Mouse (Mus musculus) G1E (cell line): ENCODE results near the gene Mdm4.

Experiments used
- CTCF ChIP-seq: IDR thresholded peaks from 2 replicates; pipeline ENCODE4 v1.5.1; 2012; ENCODE audit warnings: low read depth, low read length, inconsistent platforms, mixed read lengths
- GATA1 ChIP-seq: IDR thresholded peaks from 2 replicates; pipeline ENCODE4 v1.6.1; 2012; ENCODE audit warnings: borderline replicate concordance, low read length, inconsistent platforms, mixed read lengths
- GATA2 ChIP-seq: IDR thresholded peaks from 2 replicates; pipeline ENCODE4 v1.6.1; 2012; ENCODE audit warnings: low read depth, low read length, inconsistent platforms, borderline replicate concordance
- TAL1 ChIP-seq: conservative IDR thresholded peaks from 2 replicates; pipeline ENCODE4 v1.6.1; 2012; ENCODE audit warnings: low read depth, low read length, inconsistent platforms, mixed read lengths

DNA sequence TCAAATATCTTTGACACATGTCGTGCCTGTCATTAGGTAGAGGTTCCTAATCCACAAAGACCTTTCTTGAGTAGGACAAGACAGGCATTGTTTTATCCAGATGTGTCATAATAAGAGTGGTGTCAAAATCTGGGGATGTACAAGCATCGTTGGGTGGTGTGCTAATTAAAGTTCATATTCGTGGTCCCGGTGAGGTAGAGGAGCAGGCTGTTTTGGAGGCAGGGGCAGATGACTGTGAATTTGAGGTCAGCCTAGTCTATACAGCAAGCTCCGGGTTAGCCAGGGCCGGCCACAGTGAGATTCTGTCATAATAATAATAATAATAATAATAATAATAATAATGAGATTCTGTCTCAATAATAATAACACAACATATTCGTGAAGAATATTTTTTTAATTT lies 5.9 kb downstream of the Mdm4 start:
- TF ChIP-seq CTCF: no peak
- TF ChIP-seq GATA1: no peak
- TF ChIP-seq TAL1: no peak
- TF ChIP-seq GATA2: no peak
